Mouse (Mus musculus): Measurements from ENCODE around the gene Arhgap17. TPM values are rescaled to one million over a fixed set of nuclear protein-coding genes. Genes with fewer than 3 reads are reported as not detected.

The Arhgap17 gene
- total and polyA plus RNA-seq, 3 experiments: 10.0 to 17.0 (median 14.6) TPM

- WGBS: 87% methylated on average over 8 of the region's 8 CpGs
- intact Hi-C loops (cut with DNase I): loop anchor here (5.0 kb wide), 1 partner anchor 191 kb away; no protein-coding TSS in a partner anchor
These were observed 28.2 kb upstream of the Arhgap17 start for GRCm38 (mm10) chr7:123397931-123398330.

GRCm38 (mm10) chr7:123397369-123397768, 27.7 kb upstream of the Arhgap17 start:
- Histone ChIP-seq H3K4me3 (no peak overlapping the region), H3K79me2 (replicated peaks; ENCODE audit: control insufficient read depth, insufficient read depth, low read length) (peaks cover 1% of the 10 kb centered on the region; the same call in 1 of the 2 replicates), H3K27ac (no peak overlapping the region), H3K9ac (ENCODE audit: low read depth, low read length) (no peak overlapping the region), H3K27me3 (ENCODE audit: control insufficient read depth, insufficient read depth, low read length) (no peaks in the 10 kb centered on the region), H3K36me3 (ENCODE audit: control insufficient read depth, insufficient read depth, low read length) (no peaks in the 10 kb centered on the region), H3K4me1 (ENCODE audit: control insufficient read depth, insufficient read depth, low read length) (no peaks in the 10 kb centered on the region)
- DNase-seq: no peak
- intact Hi-C loops (cut with DNase I): loop anchor here (5.0 kb wide), 1 partner anchor 190 kb away; no protein-coding TSS in a partner anchor
- 80% methylated on average over 8 of the region's 8 CpGs for WGBS
- no peak for TF ChIP-seq CTCF (IDR thresholded peaks at IDR 0.05)
- no peak for TF ChIP-seq EP300 (IDR thresholded peaks at IDR 0.05; ENCODE audit: insufficient read depth, low read depth, low read length)
- TF ChIP-seq POLR2A (IDR thresholded peaks at IDR 0.05; ENCODE audit: insufficient read depth, low read depth, low read length): no peak

More at GRCm38 (mm10) chr7:123397931-123398330, 28.2 kb upstream of the Arhgap17 start:
- Histone ChIP-seq H3K4me1 (ENCODE audit: control insufficient read depth, insufficient read depth, low read length) (no peaks in the 10 kb centered on the region), H3K4me3 (no peak overlapping the region), H3K27me3 (ENCODE audit: control insufficient read depth, insufficient read depth, low read length) (no peaks in the 10 kb centered on the region), H3K36me3 (ENCODE audit: control insufficient read depth, insufficient read depth, low read length) (no peaks in the 10 kb centered on the region), H3K79me2 (replicated peaks; ENCODE audit: control insufficient read depth, insufficient read depth, low read length) (no peaks in the 10 kb centered on the region), H3K9ac (ENCODE audit: low read depth, low read length) (no peak overlapping the region), H3K27ac (no peak overlapping the region)
- TF ChIP-seq POLR2A (IDR thresholded peaks at IDR 0.05; ENCODE audit: insufficient read depth, low read depth, low read length): no peak
- TF ChIP-seq CTCF (IDR thresholded peaks at IDR 0.05): no peak
- no peak for DNase-seq

- DNase-seq: no peak
- 83% methylated on average over 5 of the region's 5 CpGs for WGBS
- H3K27ac ChIP-seq: no peak overlapping the region
- peaks cover 1% of the 10 kb centered on the region; the same call in 1 of the 2 replicates for H3K79me2 ChIP-seq (replicated peaks; ENCODE audit: control insufficient read depth, insufficient read depth, low read length)
- H3K36me3 ChIP-seq (ENCODE audit: control insufficient read depth, insufficient read depth, low read length): no peaks in the 10 kb centered on the region
- no peak overlapping the region for H3K9ac ChIP-seq (ENCODE audit: low read depth, low read length)
- no peak overlapping the region for H3K4me3 ChIP-seq
- H3K27me3 ChIP-seq (ENCODE audit: control insufficient read depth, insufficient read depth, low read length): no peaks in the 10 kb centered on the region
- H3K4me1 ChIP-seq (ENCODE audit: control insufficient read depth, insufficient read depth, low read length): no peaks in the 10 kb centered on the region
- intact Hi-C loops (cut with DNase I): loop anchor here (5.0 kb wide), 1 partner anchor 190 kb away; no protein-coding TSS in a partner anchor
- TF ChIP-seq POLR2A (IDR thresholded peaks at IDR 0.05; ENCODE audit: insufficient read depth, low read depth, low read length): no peak
- TF ChIP-seq CTCF (IDR thresholded peaks at IDR 0.05): no peak
- TF ChIP-seq EP300 (IDR thresholded peaks at IDR 0.05; ENCODE audit: insufficient read depth, low read depth, low read length): no peak
These were observed 27.2 kb upstream of the Arhgap17 start for GRCm38 (mm10) chr7:123396900-123397299.

GRCm38 (mm10) chr7:123394271-123394670, 24.6 kb upstream of the Arhgap17 start:
- no peak for TF ChIP-seq EP300 (IDR thresholded peaks at IDR 0.05; ENCODE audit: insufficient read depth, low read depth, low read length)
- no peak for TF ChIP-seq POLR2A (IDR thresholded peaks at IDR 0.05; ENCODE audit: insufficient read depth, low read depth, low read length)
- TF ChIP-seq CTCF (IDR thresholded peaks at IDR 0.05): no peak
- Histone ChIP-seq H3K79me2 (replicated peaks; ENCODE audit: control insufficient read depth, insufficient read depth, low read length) (peaks cover 1% of the 10 kb centered on the region; the same call in 1 of the 2 replicates), H3K9ac (ENCODE audit: low read depth, low read length) (no peak overlapping the region), H3K27me3 (ENCODE audit: control insufficient read depth, insufficient read depth, low read length) (no peaks in the 10 kb centered on the region), H3K4me3 (no peak overlapping the region), H3K27ac (no peak overlapping the region), H3K36me3 (ENCODE audit: control insufficient read depth, insufficient read depth, low read length) (no peaks in the 10 kb centered on the region), H3K4me1 (ENCODE audit: control insufficient read depth, insufficient read depth, low read length) (no peaks in the 10 kb centered on the region)
- DNase-seq: no peak
- 78% methylated on average over 6 of the region's 6 CpGs for WGBS
- intact Hi-C loops (cut with DNase I): no loop called here

GRCm38 (mm10) chr7:123389686-123390280, 20.1 kb upstream of the Arhgap17 start:
- no peak for DNase-seq
- WGBS: 90% methylated on average over 6 of the region's 6 CpGs
- Histone ChIP-seq H3K27me3 (ENCODE audit: control insufficient read depth, insufficient read depth, low read length) (no peaks in the 10 kb centered on the region), H3K4me3 (no peak overlapping the region), H3K9ac (ENCODE audit: low read depth, low read length) (no peak overlapping the region), H3K27ac (no peak overlapping the region), H3K79me2 (replicated peaks; ENCODE audit: control insufficient read depth, insufficient read depth, low read length) (peaks cover 1% of the 10 kb centered on the region; the same call in 1 of the 2 replicates), H3K36me3 (ENCODE audit: control insufficient read depth, insufficient read depth, low read length) (no peaks in the 10 kb centered on the region), H3K4me1 (ENCODE audit: control insufficient read depth, insufficient read depth, low read length) (no peaks in the 10 kb centered on the region)
- no peak for TF ChIP-seq EP300 (IDR thresholded peaks at IDR 0.05; ENCODE audit: insufficient read depth, low read depth, low read length)
- no peak for TF ChIP-seq POLR2A (IDR thresholded peaks at IDR 0.05; ENCODE audit: insufficient read depth, low read depth, low read length)
- TF ChIP-seq CTCF (IDR thresholded peaks at IDR 0.05): no peak
- intact Hi-C loops (cut with DNase I): no loop called here

GRCm38 (mm10) chr7:123385693-123386407, 16.1 kb upstream of the Arhgap17 start:
- H3K36me3 ChIP-seq (ENCODE audit: control insufficient read depth, insufficient read depth, low read length): no peaks in the 10 kb centered on the region
- intact Hi-C loops (cut with DNase I): no loop called here
- no peak for TF ChIP-seq CTCF (IDR thresholded peaks at IDR 0.05)
- 63% methylated on average over 11 of the region's 11 CpGs for WGBS
- H3K79me2 ChIP-seq (replicated peaks; ENCODE audit: control insufficient read depth, insufficient read depth, low read length): no peaks in the 10 kb centered on the region; the same call in 1 of the 2 replicates
- no peak overlapping the region for H3K9ac ChIP-seq (ENCODE audit: low read depth, low read length)
- DNase-seq: no peak
- H3K27me3 ChIP-seq (ENCODE audit: control insufficient read depth, insufficient read depth, low read length): no peaks in the 10 kb centered on the region
- H3K4me3 ChIP-seq: no peak overlapping the region
- H3K27ac ChIP-seq: no peak overlapping the region
- H3K4me1 ChIP-seq (ENCODE audit: control insufficient read depth, insufficient read depth, low read length): no peaks in the 10 kb centered on the region

Data from heart, adult 2 months (tissue).